Mouse (Mus musculus) CH12.LX (cell line): ENCODE results near the gene Plekhj1. TPM values are rescaled to one million over a fixed set of nuclear protein-coding genes. Genes with fewer than 3 reads are reported as not detected.

Source experiments
- DNase-seq: peaks from one replicate; pipeline ENCODE4 v3.0.0-alpha.2; 2013; ENCODE audit errors: extremely low read depth
- H3K27ac ChIP-seq: 2 replicates; pipeline ENCODE4 v1.5.1; 2012; ENCODE audit warnings: low read depth, mild to moderate bottlenecking, control low read depth, moderate library complexity; ENCODE audit not compliant: insufficient read depth
- H3K27me3 ChIP-seq: replicated peaks from 2 replicates; pipeline ENCODE3; 2012; ENCODE audit warnings: inconsistent platforms
- H3K36me3 ChIP-seq, 2 experiments: replicated peaks in 1 of 2; 2 replicates each; pipeline versions ENCODE3 to v1.6.1; 2012; ENCODE audit warnings: inconsistent platforms in 1 of 2, low read length in 1 of 2, mild to moderate bottlenecking in 1 of 2, mixed read lengths in 1 of 2, moderate library complexity in 1 of 2; ENCODE audit not compliant: control insufficient read depth in 1 of 2, insufficient read depth in 1 of 2
- H3K4me1 ChIP-seq, 2 experiments: 2 replicates each; pipeline ENCODE4 v1.6.1; 2012; ENCODE audit warnings: inconsistent platforms in 1 of 2, moderate library complexity in 1 of 2; ENCODE audit not compliant: insufficient read depth in 2 of 2, control insufficient read depth in 1 of 2
- H3K4me2 ChIP-seq: 2 replicates; pipeline ENCODE4 v1.6.1; 2012; ENCODE audit warnings: low read depth, mild to moderate bottlenecking, control low read depth; ENCODE audit not compliant: poor library complexity, insufficient read depth, severe bottlenecking
- H3K4me3 ChIP-seq, 3 experiments: fragments of 150-350 bp in 1 of 3; sonication (generic) in 1 of 3; replicated peaks in 1 of 3; 2 replicates each; pipeline versions ENCODE3 to v1.5.1; 2011 to 2012; ENCODE audit warnings: low read depth in 2 of 3, low read length in 2 of 3, mild to moderate bottlenecking in 2 of 3, moderate library complexity in 2 of 3, control low read depth in 1 of 3, improper control_type of control experiment in 1 of 3, inconsistent platforms in 1 of 3, mixed read lengths in 1 of 3; ENCODE audit not compliant: poor library complexity in 1 of 3
- H3K79me2 ChIP-seq: replicated peaks from 2 replicates; pipeline ENCODE4 v1.6.1; 2012; ENCODE audit warnings: mild to moderate bottlenecking, moderate library complexity; ENCODE audit not compliant: control insufficient read depth, poor library complexity, insufficient read depth, severe bottlenecking; ENCODE audit errors: extremely low read depth
- H3K9ac ChIP-seq: 2 replicates; pipeline ENCODE4 v1.6.1; 2012; ENCODE audit warnings: low read depth, mild to moderate bottlenecking, control low read depth, moderate library complexity; ENCODE audit not compliant: insufficient read depth
- H3K9me3 ChIP-seq: replicated peaks from 2 replicates; pipeline ENCODE3; 2012; ENCODE audit warnings: low read length, inconsistent platforms, mixed read lengths
- BHLHE40 ChIP-seq: IDR thresholded peaks from 2 replicates; pipeline ENCODE4 v1.6.1; 2011; ENCODE audit warnings: mild to moderate bottlenecking, low read depth, low read length, improper control_type of control experiment
- CTCF ChIP-seq, 2 experiments: IDR thresholded peaks in 1 of 2; conservative IDR thresholded peaks in 1 of 2; 2 replicates each; pipeline ENCODE4 v1.5.1; 2011 to 2012; ENCODE audit warnings: low read depth in 2 of 2, low read length in 2 of 2, improper control_type of control experiment in 1 of 2, inconsistent platforms in 1 of 2, mild to moderate bottlenecking in 1 of 2, moderate library complexity in 1 of 2
- GABPA ChIP-seq: IDR thresholded peaks from 2 replicates; pipeline ENCODE4 v1.6.1; 2012; ENCODE audit warnings: low read depth, low read length, improper control_type of control experiment, inconsistent platforms; ENCODE audit not compliant: insufficient replicate concordance
- HCFC1 ChIP-seq: IDR thresholded peaks from 2 replicates; pipeline ENCODE4 v1.6.1; 2012; ENCODE audit warnings: low read depth, mild to moderate bottlenecking, inconsistent platforms, low read length, improper control_type of control experiment
- KAT2A ChIP-seq: IDR thresholded peaks from 2 replicates; pipeline ENCODE4 v1.6.1; 2012; ENCODE audit warnings: low read length, improper control_type of control experiment, inconsistent platforms; ENCODE audit not compliant: insufficient replicate concordance
- MAZ ChIP-seq: IDR thresholded peaks from 2 replicates; pipeline ENCODE4 v1.6.1; 2012; ENCODE audit warnings: low read depth, mild to moderate bottlenecking, inconsistent platforms, low read length, improper control_type of control experiment, moderate library complexity
- POLR2A ChIP-seq: IDR thresholded peaks from 2 replicates; pipeline ENCODE4 v1.6.1; 2011; ENCODE audit warnings: low read depth, mild to moderate bottlenecking, improper control_type of control experiment, low read length
- POLR2AphosphoS2 ChIP-seq: IDR thresholded peaks from 2 replicates; pipeline ENCODE4 v1.6.1; 2011; ENCODE audit warnings: low read depth, low read length, improper control_type of control experiment
- RAD21 ChIP-seq: IDR thresholded peaks from 2 replicates; pipeline ENCODE4 v1.6.1; 2011; ENCODE audit warnings: low read depth, mild to moderate bottlenecking, low read length, improper control_type of control experiment, moderate library complexity
- SIN3A ChIP-seq: IDR thresholded peaks from 2 replicates; pipeline ENCODE4 v1.6.1; 2012; ENCODE audit warnings: low read length, improper control_type of control experiment, inconsistent platforms
- SMC3 ChIP-seq: IDR thresholded peaks from 2 replicates; pipeline ENCODE4 v1.6.1; 2011; ENCODE audit warnings: low read depth, low read length, improper control_type of control experiment
- TBP ChIP-seq: conservative IDR thresholded peaks from 2 replicates; pipeline ENCODE4 v1.6.1; 2011; ENCODE audit warnings: low read depth, low read length, improper control_type of control experiment
- TCF12 ChIP-seq: IDR thresholded peaks from 2 replicates; pipeline ENCODE4 v1.6.1; 2014; ENCODE audit warnings: low read depth, mild to moderate bottlenecking, inconsistent platforms, low read length, improper control_type of control experiment
- UBTF ChIP-seq: IDR thresholded peaks from 2 replicates; pipeline ENCODE4 v1.6.1; 2012; ENCODE audit warnings: low read depth, mild to moderate bottlenecking, inconsistent platforms, low read length, improper control_type of control experiment, moderate library complexity
- USF1 ChIP-seq: IDR thresholded peaks from 2 replicates; pipeline ENCODE4 v1.6.1; 2014; ENCODE audit warnings: low read depth, mild to moderate bottlenecking, inconsistent platforms, low read length, improper control_type of control experiment
- ZKSCAN1 ChIP-seq: IDR thresholded peaks from 2 replicates; pipeline ENCODE4 v1.6.1; 2012; ENCODE audit warnings: low read depth, inconsistent platforms, low read length, improper control_type of control experiment, borderline replicate concordance
- ZNF384 ChIP-seq: IDR thresholded peaks from 2 replicates; pipeline ENCODE4 v1.6.1; 2012; ENCODE audit warnings: low read depth, low read length, improper control_type of control experiment, inconsistent platforms
- dilution Hi-C: fragments of 300-500 bp; cut with MboI; formaldehyde crosslinking; loops from 2 replicates; pipeline ENCODE4 v1.14.3; 2020; ENCODE audit warnings: low sequenced_read_pairs; ENCODE audit not compliant: extremely low pct_unique_long_range_greater_than_20kb, extremely low pct_ligation_motif_present
- in situ Hi-C: fragments of 300-500 bp; cut with MboI; formaldehyde crosslinking; loops from 3 replicates; pipeline ENCODE4 v1.14.3; 2019; ENCODE audit warnings: low sequenced_read_pairs, low pct_ligation_motif_present, low pct_unique_long_range_greater_than_20kb, mixed read lengths
- polyA plus RNA-seq: library from polyadenylated mRNA; unstranded; fragments of >175 nt; gene quantifications from 2 replicates; pipeline ENCODE4 v1.2.1, GENCODE M21; 2012; ENCODE audit warnings: low read depth; ENCODE audit not compliant: insufficient read length
- total RNA-seq, 2 experiments: library from RNA; depleted of rRNA; stranded (reverse); fragments of 300-350 nt in 1 of 2; fragments of >200 nt in 1 of 2; gene quantifications; 2 replicates each; pipeline ENCODE4 v1.2.3; 2012 to 2014

Gene Plekhj1
- total and polyA plus RNA-seq, 3 experiments = 63.4 to 123 (median 63.8) TPM

GRCm38 (mm10) chr10:80787517-80787916 is 10.9 kb downstream of the Plekhj1 start:
- no peaks in the 10 kb centered on the region for H3K27me3 ChIP-seq
- no peak overlapping the region for H3K4me2 ChIP-seq
- no peaks in the 10 kb centered on the region for H3K9me3 ChIP-seq
- no peak overlapping the region for H3K9ac ChIP-seq
- no peak for DNase-seq
- no peaks in the 10 kb centered on the region for H3K4me1 ChIP-seq
- no peak overlapping the region for H3K4me3 ChIP-seq
- dilution Hi-C loops (no loop called here), in situ Hi-C loops (no loop called here)
- TF ChIP-seq SMC3 (no peak), GABPA (no peak), KAT2A (no peak), SIN3A (no peak), TCF12 (no peak), POLR2AphosphoS2 (no peak), USF1 (no peak), POLR2A (no peak), CTCF (conservative IDR thresholded peaks at IDR 0.05 in 1 of 2, IDR thresholded peaks at IDR 0.05 in 1 of 2; ENCODE audit: low read depth in 2 of 2, low read length in 2 of 2) (no peak), RAD21 (no peak), MAZ (no peak), ZNF384 (no peak), UBTF (no peak), HCFC1 (no peak), BHLHE40 (no peak)
- no peaks in the 10 kb centered on the region for H3K79me2 ChIP-seq
- H3K27ac ChIP-seq = no peak overlapping the region
- H3K36me3 ChIP-seq = peaks cover 98 to 99% of the 10 kb centered on the region in 2 experiments

- no peaks in the 10 kb centered on the region for H3K9me3 ChIP-seq
- H3K36me3 ChIP-seq = peaks cover 98 to 99% of the 10 kb centered on the region in 2 experiments
- H3K27ac ChIP-seq = no peak overlapping the region
- dilution Hi-C loops (no loop called here), in situ Hi-C loops (no loop called here)
- H3K9ac ChIP-seq = no peak overlapping the region
- H3K79me2 ChIP-seq = no peaks in the 10 kb centered on the region
- no peak overlapping the region for H3K4me2 ChIP-seq
- TF ChIP-seq TCF12 (no peak), ZKSCAN1 (no peak), TBP (no peak), SMC3 (no peak)
- DNase-seq = no peak
- no peak overlapping the region for H3K4me3 ChIP-seq
- H3K27me3 ChIP-seq = no peaks in the 10 kb centered on the region
- H3K4me1 ChIP-seq = no peaks in the 10 kb centered on the region
These were observed 12.5 kb downstream of the Plekhj1 start for GRCm38 (mm10) chr10:80785963-80786362.
